Mouse (Mus musculus): ENCODE measurements around the gene Map3k3. TPM values are rescaled to one million over a fixed set of nuclear protein-coding genes. Genes with fewer than 3 reads are reported as not detected.

The Map3k3 gene
- total RNA-seq (2012; rRNA removed): 38.2 and 43.7 TPM in 2 replicates

DNA sequence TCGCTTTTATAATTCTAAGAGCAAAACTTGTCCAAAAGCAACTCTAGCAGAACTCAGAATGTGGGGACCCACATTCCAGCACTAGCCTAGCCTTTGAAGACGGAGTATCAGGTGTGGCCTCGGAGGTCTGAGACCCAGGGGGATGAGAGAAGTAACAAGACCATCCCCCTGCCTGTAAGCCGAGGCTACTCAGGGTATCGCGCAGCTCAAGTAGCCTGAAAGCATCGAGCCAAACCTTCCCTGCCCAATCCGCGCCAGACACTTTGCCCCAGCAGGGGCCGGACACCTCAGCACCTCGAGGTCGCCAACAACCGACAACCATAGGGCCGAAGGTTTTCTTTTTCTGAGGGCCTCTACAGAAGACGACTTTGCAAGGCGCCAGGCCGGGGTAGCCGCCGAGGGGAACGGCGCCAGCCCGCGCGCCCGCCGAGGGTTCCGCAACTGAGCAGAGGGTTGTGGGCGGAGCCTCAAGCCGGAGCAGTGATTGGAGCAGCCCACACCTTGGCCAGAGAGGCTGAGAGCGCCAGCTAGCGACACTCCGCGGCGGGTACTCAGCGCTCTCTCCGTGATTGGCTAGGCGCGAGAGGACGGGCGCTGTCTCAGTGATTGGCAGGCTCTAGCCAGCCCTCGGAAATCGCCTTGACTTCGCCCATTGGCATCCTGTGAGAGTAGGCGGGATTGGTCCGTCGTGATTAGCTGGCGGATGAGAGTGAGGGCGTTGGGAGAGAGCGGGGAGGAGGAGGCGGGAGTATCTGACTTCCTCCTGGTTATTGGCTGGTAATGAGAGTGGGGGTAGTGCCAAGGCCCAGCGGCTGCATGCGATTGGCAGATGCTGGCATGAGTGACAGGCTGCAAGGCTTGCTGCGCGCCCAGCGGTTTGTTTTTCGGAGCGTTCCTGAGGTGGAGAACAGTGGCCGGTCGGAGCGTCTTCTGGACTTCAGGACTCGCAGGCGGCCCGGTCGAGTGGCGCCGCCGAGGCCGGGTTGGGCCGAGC is at the start of gene Map3k3:
TSS of gene Map3k3 (plus strand) at position 906 of the 994 bp plus-strand sequence.
- H3K27ac ChIP-seq (ENCODE audit: insufficient read depth, low read depth, low read length, poor library complexity, severe bottlenecking): peak within 1 kb of the TSS; percentile 86
- H3K4me3 ChIP-seq (ENCODE audit: insufficient read depth in 1 of 2, low read depth in 1 of 2, low read length in 2 of 2, poor library complexity in 1 of 2, severe bottlenecking in 1 of 2): peak within 1 kb of the TSS; percentile 95 to 99
- peak; percentile 98 for DNase-seq (ENCODE audit: low read depth, low spot score)
- H3K4me1 ChIP-seq (ENCODE audit: control insufficient read depth in 2 of 2, insufficient read depth in 2 of 2, low read length in 2 of 2, poor library complexity in 1 of 2): peaks cover 0 to 8% of the 10 kb centered on the region in 2 experiments; a peak in 1 of 4 replicates
- in situ Hi-C loops (cut with MboI; ENCODE audit: low sequenced_read_pairs in 2 of 2, unreplicated experiment in 2 of 2): no loop called here
- peak; percentile 87 for TF ChIP-seq CHD2 (IDR thresholded peaks at IDR 0.05; ENCODE audit: low read depth, low read length)
- no peak for TF ChIP-seq ZNF384 (IDR thresholded peaks at IDR 0.05; ENCODE audit: low read depth, low read length)
- H3K36me3 ChIP-seq (ENCODE audit: control insufficient read depth, insufficient read depth, low read length, poor library complexity, severe bottlenecking): no peaks in the 10 kb centered on the region
- no peaks in the 10 kb centered on the region for H3K9me3 ChIP-seq (ENCODE audit: control insufficient read depth, insufficient read depth, low read depth, low read length)
- H3K9ac ChIP-seq (ENCODE audit: insufficient read depth, low read depth, low read length, poor library complexity, severe bottlenecking): peak within 1 kb of the TSS; percentile 90

DNA sequence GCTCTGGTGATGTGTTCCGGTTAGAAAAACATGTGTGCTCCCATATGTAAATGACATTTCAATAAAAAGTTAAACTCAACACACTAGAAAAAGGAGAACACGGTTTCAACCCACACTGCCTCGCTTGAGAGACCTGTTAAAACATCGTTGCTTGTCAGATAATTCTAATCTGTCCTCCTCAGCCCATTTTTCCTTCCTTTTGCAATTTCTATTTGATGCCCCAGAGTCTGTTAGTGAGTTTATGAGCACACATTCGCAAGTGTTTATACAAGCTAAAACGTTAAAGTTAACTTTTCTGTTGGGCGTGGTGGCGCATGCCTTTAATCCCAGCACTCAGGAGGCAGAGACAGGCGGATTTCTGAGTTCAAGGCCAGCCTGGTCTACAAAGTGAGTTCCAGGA is 49.4 kb upstream of the Map3k3 start:
- Histone ChIP-seq H3K4me3 (ENCODE audit: insufficient read depth in 1 of 2, low read depth in 1 of 2, low read length in 2 of 2, poor library complexity in 1 of 2, severe bottlenecking in 1 of 2) (no peak overlapping the region), H3K27ac (ENCODE audit: insufficient read depth, low read depth, low read length, poor library complexity, severe bottlenecking) (no peak overlapping the region), H3K4me1 (ENCODE audit: control insufficient read depth in 2 of 2, insufficient read depth in 2 of 2, low read length in 2 of 2, poor library complexity in 1 of 2) (peaks cover 0 to 2% of the 10 kb centered on the region in 2 experiments; a peak in 2 of 4 replicates), H3K9me3 (ENCODE audit: control insufficient read depth, insufficient read depth, low read depth, low read length) (no peaks in the 10 kb centered on the region), H3K9ac (ENCODE audit: insufficient read depth, low read depth, low read length, poor library complexity, severe bottlenecking) (no peak overlapping the region), H3K36me3 (ENCODE audit: control insufficient read depth, insufficient read depth, low read length, poor library complexity, severe bottlenecking) (no peaks in the 10 kb centered on the region; the same call in 1 of the 2 replicates)
- in situ Hi-C loops (cut with MboI; ENCODE audit: low sequenced_read_pairs in 2 of 2, unreplicated experiment in 2 of 2): no loop called here
- TF ChIP-seq ZC3H11A (IDR thresholded peaks at IDR 0.05; ENCODE audit: borderline replicate concordance, low read depth, low read length) (no peak), HCFC1 (IDR thresholded peaks at IDR 0.05; ENCODE audit: borderline replicate concordance, insufficient read depth, low read length) (no peak), MAFK (IDR thresholded peaks at IDR 0.05; ENCODE audit: insufficient read depth, low read depth, low read length) (no peak), CHD2 (IDR thresholded peaks at IDR 0.05; ENCODE audit: low read depth, low read length) (no peak), ZNF384 (IDR thresholded peaks at IDR 0.05; ENCODE audit: low read depth, low read length) (no peak)
- no peak for DNase-seq (ENCODE audit: low read depth, low spot score)

DNA sequence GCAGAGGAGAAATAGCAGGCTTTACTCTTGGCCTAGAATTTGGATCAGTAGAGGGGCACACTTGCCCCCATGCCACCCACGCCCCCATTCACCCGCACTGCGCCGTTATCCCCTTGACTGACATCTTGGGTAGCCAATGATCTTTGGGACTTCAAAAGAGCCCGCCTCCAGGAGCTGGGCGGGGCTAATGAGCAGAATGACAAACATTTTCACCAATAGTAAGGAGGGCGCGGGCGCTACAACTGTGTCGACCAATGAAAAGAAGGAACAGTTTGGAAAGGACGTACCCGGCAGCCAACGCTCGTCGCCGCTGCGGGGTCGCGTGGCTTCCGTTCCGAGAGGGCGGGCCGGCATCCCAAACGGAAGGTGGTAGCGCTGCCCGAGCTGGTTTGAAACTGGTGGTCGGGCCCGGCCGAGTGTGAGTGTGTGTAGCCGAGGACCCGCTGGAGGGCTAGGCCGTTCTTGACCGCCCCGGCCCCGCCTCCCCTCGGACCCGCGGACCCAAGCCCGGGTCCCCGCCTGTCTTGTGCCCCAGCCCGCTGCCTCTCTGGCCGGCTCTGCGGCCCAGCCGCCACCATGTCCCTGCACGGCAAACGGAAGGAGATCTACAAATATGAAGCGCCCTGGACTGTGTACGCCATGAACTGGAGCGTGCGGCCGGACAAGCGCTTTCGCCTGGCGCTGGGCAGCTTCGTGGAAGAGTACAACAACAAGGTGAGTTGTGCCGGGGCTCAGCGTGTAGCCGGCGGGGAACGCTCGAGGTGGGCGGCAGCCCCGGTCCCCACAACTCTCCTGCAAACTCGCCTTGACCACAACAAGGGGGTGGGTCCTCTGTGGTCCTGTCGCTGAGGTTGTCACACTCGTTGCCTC is 47.6 kb upstream of the Map3k3 start, which contains the start of gene Dcaf7:
TSS of gene Dcaf7 (plus strand) at position 325 of the 870 bp plus-strand sequence.
- H3K27ac ChIP-seq (ENCODE audit: insufficient read depth, low read depth, low read length, poor library complexity, severe bottlenecking): no peak within 1 kb of the TSS
- peak within 1 kb of the TSS; percentile 88 to 93 for H3K4me3 ChIP-seq (ENCODE audit: insufficient read depth in 1 of 2, low read depth in 1 of 2, low read length in 2 of 2, poor library complexity in 1 of 2, severe bottlenecking in 1 of 2)
- peak; percentile 92 for TF ChIP-seq CHD2 (IDR thresholded peaks at IDR 0.05; ENCODE audit: low read depth, low read length)
- TF ChIP-seq HCFC1 (IDR thresholded peaks at IDR 0.05; ENCODE audit: borderline replicate concordance, insufficient read depth, low read length): no peak
- TF ChIP-seq MAFK (IDR thresholded peaks at IDR 0.05; ENCODE audit: insufficient read depth, low read depth, low read length): no peak
- DNase-seq (ENCODE audit: low read depth, low spot score): peak; percentile 97
- no peaks in the 10 kb centered on the region for H3K9me3 ChIP-seq (ENCODE audit: control insufficient read depth, insufficient read depth, low read depth, low read length)
- peak within 1 kb of the TSS; percentile 89 for H3K9ac ChIP-seq (ENCODE audit: insufficient read depth, low read depth, low read length, poor library complexity, severe bottlenecking)
- in situ Hi-C loops (cut with MboI; ENCODE audit: low sequenced_read_pairs in 2 of 2, unreplicated experiment in 2 of 2): no loop called here
- no peaks in the 10 kb centered on the region; the same call in 1 of the 2 replicates for H3K36me3 ChIP-seq (ENCODE audit: control insufficient read depth, insufficient read depth, low read length, poor library complexity, severe bottlenecking)
- peaks cover 0 to 2% of the 10 kb centered on the region in 2 experiments; a peak in 2 of 4 replicates for H3K4me1 ChIP-seq (ENCODE audit: control insufficient read depth in 2 of 2, insufficient read depth in 2 of 2, low read length in 2 of 2, poor library complexity in 1 of 2)

DNA sequence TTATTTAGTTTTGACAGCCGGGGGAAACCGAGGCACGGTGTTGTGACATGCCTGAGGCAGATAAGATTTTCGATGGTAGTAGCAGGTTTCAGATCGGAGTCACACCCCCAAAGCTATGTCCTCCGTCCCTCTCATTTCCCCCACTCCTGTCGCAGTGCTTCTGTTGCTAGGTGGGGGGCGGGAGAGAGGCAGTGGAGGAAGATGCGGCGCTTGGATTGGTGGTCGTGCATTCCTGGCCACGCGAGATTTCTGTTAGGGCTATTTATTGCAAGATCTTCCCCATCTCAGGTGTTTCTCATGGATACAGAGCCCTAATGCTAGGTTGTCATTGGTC is 47.0 kb upstream of the Map3k3 start:
- TF ChIP-seq ZC3H11A (IDR thresholded peaks at IDR 0.05; ENCODE audit: borderline replicate concordance, low read depth, low read length) (no peak), CHD2 (IDR thresholded peaks at IDR 0.05; ENCODE audit: low read depth, low read length) (peak; percentile 92)
- no peak overlapping the region for H3K27ac ChIP-seq (ENCODE audit: insufficient read depth, low read depth, low read length, poor library complexity, severe bottlenecking)
- H3K9ac ChIP-seq (ENCODE audit: insufficient read depth, low read depth, low read length, poor library complexity, severe bottlenecking): peak overlapping the region; percentile 89
- DNase-seq (ENCODE audit: low read depth, low spot score): peak; percentile 75
- peaks cover 0 to 2% of the 10 kb centered on the region in 2 experiments; a peak in 2 of 4 replicates for H3K4me1 ChIP-seq (ENCODE audit: control insufficient read depth in 2 of 2, insufficient read depth in 2 of 2, low read length in 2 of 2, poor library complexity in 1 of 2)
- no peaks in the 10 kb centered on the region for H3K9me3 ChIP-seq (ENCODE audit: control insufficient read depth, insufficient read depth, low read depth, low read length)
- in situ Hi-C loops (cut with MboI; ENCODE audit: low sequenced_read_pairs in 2 of 2, unreplicated experiment in 2 of 2): no loop called here
- H3K36me3 ChIP-seq (ENCODE audit: control insufficient read depth, insufficient read depth, low read length, poor library complexity, severe bottlenecking): no peaks in the 10 kb centered on the region; the same call in 1 of the 2 replicates
- H3K4me3 ChIP-seq (ENCODE audit: insufficient read depth in 1 of 2, low read depth in 1 of 2, low read length in 2 of 2, poor library complexity in 1 of 2, severe bottlenecking in 1 of 2): peak overlapping the region; percentile 88 to 93

Measured in ES-E14 (cell line).